Mouse (Mus musculus) gastrocnemius, adult 18-20 months (tissue): Measurements from ENCODE around the gene Foxn3. TPM values are rescaled to one million over a fixed set of nuclear protein-coding genes. Genes with fewer than 3 reads are reported as not detected.

ENCODE experiments used
- DNase-seq: peaks from one replicate; pipeline ENCODE4 v3.0.0; 2021; ENCODE audit warnings: low spot score
- long read RNA-seq, 2 experiments: library from polyadenylated mRNA; stranded (forward); transcript quantifications; one replicate each; pipeline ENCODE4 v2.0.0; 2021
- total RNA-seq, 2 experiments: library from RNA; stranded (reverse); gene quantifications; 2 replicates each; pipeline ENCODE4 v1.2.3; 2021

Gene Foxn3
- 100 to 1,000 TPM; 187 to 214 TPM for total RNA-seq
- long read RNA-seq, experiment 1, transcript Foxn3-209 (6 exons, 2,882 nt), result major isoform, 30 of 192 reads
- long read RNA-seq, experiment 1, partial matches to known transcripts, result 6 of 192 reads
- long read RNA-seq, experiment 1, other reads (novel, unspliced or antisense), result 154 of 192 reads
- long read RNA-seq, experiment 2, transcript Foxn3-209 (6 exons, 2,882 nt), result major isoform, 16 of 127 reads
- long read RNA-seq, experiment 2, partial matches to known transcripts, result 4 of 127 reads
- long read RNA-seq, experiment 2, other reads (novel, unspliced or antisense), result 105 of 127 reads

DNA sequence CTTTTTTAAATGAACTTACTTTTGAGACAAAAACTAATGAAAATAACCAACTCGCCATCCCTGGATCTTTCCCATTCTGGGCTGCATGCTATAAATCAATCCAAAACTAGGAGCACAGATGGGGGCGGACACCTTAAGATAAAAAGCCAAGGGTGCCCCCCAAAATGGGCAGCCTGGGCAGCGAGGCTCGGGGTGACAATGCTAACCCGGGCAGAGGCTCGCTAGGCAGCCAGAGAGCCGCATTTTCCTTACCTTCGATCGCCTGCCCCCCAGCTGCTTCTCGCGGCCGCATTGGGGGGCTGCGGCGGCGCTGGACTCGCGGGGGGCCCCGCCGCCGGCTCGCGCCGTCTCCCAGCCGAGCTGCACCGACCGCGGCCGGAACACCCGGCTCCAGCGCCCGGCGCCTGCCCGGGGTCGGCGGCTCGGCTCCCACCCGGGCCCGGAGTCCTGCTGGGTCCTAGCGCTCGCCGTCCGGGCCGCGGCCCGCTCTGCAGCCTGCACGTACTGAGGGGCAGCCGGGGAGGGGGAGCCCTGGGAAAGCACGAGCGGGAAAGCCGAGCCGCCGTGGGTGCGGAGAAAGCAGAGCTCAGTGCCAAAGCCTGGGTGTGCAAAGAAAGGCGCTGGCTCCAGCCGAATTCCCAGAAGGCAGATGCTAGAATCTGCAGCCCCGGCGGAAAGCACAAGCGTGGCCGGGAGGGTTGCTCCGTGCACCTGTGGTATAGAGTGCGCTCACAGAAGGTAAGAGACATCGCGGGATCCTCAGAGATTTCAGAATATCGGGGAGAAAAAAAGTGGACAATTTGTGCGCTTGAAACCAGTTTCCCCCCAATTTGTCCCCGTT, at the start of gene Foxn3:
TSS of gene Foxn3 (minus strand) at position 364 of the 841 bp plus-strand sequence.
- DNase-seq, result peak; percentile 67

DNA sequence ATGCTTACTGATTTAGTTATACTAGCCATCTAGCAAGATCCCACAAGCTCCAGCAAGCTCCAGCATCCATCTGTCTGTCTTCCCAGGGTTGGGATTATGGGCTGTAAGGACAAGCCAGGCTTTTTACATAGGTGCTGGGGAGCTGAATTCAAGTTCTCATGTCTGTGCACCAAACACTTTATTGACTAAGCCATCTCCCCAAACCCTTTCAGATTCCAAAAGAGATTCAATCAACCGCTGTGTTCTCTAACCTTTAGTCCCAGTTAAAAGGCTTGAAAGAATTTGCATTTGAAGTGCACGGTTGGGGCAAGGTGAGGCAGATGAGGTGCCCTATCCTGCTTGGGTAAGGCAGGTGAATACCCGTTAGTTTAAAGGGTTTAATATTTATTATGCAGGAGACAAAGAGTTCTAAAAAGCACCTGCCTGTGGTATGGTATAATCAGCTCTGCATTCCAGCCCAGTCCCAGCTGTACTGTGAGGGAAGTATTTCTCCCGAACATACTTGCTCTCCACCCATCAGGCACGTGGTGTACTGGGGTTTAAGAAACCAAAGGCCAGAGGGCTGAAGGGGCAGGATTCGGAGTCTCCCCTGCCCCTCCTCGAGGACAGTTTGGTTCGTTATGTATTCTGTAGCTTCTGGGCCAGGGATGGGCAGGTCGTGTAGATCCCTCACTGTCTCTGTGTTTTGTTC, 48.9 kb upstream of the Foxn3 start:
- DNase-seq, result no peak

DNA sequence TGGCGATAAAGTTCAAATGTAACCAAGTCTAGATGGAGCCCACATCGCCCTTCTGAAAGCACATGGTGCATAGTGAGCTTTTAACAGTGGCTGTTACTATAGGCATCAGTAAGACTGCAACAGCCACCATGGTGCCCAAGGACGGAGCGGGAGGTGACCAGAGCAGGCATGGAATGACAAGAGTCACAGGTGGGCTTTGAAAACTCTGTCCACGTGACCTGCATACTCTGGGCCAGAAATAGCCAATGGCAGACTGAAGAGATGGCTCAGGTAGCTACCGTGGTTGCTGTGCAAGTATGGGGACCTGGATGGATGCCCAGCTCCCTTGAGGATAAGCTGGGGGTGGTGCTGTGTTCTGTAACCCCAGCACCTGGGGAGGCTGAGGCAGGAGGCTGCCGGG, 47.5 kb upstream of the Foxn3 start:
- DNase-seq, result no peak

DNA sequence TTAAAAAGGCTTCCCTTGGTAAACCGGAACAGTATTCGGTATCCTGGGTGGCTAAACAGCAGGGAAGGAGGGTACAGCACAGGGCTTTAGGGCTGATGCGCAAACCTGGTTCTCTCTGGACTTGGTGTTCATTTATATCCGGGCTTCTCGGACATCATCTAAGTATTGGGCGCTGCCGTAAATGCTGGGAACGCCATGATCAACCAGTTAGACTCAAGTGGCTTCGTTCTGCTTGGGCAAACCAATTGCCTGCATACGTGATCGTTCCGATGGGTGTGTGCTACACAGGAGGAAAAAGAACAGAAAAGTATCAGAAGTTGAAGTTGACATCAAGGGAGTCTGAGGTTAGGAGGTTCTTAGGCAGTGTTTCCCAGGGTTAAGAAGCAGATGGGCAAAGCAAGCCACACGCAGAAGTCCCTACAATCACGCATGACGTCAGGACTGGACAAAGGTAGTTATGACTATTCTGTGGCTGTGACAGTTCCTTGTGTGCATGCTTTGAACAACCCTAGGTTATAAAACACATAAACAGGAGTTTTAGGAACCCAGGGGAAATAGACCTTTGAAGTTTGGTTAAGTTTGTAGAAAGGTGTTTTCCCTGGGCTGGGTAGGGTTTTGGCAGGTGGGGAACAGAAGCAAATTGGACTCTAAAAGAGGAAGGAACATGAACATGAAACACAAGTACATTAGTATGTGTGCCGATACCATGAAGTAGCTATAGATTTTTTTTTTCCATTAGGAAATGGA, 46.9 kb upstream of the Foxn3 start:
- no peak for DNase-seq

DNA sequence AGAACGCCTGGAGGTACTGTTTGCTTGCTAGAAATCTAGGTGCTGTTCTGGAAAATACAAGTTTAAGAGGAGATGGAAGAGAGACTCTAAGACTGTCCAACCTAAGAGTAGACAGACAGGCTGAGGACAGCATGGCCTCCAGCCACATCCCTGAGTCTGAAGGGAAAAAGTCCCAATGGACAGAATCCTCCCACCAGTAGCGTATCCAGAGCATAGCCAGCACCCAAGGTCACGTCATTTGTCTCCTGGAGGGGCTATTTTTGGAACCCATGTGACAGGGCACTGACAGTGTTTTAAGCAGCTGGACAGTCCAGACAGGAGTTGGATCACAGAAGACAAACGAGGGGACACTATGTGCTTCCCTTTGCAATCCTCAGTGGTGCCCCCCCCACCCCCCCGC, 46.3 kb upstream of the Foxn3 start:
- peak; percentile 78 for DNase-seq

DNA sequence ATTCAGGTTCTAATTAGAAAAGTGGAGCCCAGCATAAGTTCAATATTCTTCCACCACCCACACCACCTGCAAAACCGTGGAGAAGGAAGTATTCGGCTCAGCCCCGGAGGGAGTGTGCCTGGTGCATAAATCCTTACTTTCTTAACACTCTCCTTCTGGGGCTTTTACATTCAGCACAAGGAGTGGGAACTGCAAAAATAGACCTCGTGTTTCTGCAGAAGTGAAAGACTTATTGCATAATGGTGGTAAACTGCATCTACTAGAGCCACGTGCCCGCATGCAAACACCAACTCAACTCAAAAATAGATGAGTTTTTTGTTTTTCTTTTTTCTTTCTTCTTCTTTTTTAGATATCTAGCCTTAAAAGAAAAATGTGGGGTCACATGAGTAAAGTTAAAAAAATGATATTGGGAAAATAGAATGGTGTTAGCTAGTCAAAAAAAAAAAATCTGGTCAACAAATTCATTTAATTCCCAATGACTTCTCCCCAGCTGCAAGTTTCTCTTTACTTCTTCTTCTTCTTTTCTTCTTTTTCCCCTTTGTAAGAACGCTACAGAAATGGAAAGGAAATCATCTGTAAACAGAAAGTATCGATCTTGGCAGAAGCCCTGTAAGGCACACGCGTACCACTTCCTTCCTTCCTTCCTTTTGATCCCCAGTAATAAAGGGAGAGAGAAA, 45.0 kb upstream of the Foxn3 start:
- no peak for DNase-seq

DNA sequence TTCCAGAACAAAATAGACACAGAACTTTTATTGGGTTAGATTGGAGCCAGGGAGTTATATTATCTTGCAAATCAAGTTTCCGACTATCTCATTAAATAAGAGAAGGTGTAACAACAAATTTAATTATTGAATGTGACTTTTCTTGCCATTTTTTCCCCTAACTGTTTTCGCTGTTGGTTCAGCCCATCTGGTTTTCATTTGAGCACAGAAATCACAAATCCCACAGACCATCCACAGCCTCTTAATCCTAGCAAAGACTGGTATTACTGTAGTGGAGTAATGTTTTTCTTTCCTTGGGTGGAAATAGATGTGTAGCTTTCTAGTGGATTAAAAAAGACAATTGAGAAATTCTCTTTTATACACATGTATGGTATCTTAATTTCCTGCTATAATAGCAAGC, 40.0 kb upstream of the Foxn3 start:
- no peak for DNase-seq

DNA sequence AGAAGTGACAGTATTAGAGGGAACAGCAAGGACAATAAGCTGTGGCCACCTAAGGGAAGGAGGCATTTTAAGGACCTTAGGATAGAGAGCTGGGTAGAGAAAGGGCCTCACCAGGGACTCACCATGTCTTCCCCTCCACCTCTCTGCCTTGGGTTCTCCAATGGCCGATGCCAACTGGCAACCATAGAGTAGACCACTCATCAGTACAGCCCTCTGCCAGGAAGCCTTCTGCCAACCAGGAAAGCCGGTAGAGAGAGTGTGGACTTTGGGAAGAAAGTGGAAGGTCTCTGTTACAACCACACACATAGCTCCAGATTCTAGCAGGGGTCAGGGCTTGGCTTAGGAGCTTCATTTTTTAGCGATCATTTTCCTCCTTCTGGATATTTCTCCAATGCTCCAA, 38.5 kb upstream of the Foxn3 start:
- no peak for DNase-seq

DNA sequence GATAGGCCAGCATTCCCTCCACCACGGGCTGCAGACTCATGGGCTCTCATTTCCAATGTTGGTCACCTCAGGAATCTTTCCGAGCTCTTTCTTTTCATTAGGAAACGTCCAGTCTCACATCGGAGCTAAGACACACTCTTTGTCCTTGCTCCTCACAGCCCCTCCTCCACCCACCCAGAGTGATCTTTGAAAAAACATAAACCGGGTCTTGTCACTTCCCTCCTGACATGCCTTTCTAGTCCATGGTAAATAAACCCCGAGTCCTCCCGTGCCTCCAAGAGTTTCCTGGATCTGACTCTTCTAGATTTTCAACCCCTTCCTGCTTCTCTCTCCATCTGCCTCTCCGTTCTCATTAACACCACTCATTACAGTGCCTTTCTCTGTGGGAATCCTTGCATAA, 38.0 kb upstream of the Foxn3 start:
- DNase-seq, result no peak

DNA sequence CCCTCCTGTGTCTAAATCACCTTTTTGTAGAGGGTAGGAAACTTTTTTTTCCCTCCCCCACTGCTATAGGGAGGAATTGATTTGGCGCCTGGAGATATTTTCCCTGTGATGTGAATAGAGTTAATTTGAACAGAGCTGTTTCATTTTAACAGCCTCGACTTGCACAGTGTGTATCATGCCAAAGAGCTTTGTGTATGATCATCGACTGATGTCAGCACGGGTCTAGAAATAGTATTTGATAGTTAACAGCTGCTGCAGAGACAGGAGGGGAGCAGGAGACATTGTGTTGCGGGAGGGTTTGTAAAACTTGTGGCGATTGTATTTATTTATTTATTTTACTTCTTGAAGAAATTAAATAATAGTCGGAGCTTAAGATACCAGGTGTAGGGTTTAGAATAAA, 36.2 kb upstream of the Foxn3 start:
- no peak for DNase-seq

DNA sequence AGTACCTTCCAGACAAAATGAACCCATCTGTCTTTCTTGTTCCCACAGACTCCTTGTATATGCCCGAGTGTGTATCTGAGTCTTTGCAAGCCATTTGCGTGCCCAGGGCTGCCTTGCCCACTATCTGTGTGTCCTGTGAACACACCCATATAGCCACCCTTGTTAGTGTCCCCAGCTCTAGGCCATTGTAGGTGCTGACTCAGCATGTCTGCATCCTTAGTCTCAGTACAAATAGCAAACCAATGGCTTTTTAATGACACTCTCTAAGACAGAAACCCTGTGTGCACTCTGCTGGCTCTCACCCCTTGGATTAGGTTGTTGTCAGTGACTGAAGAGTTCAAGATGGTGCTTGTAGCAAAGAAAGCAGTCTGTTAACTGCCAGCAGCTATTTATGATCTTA, 33.0 kb upstream of the Foxn3 start:
- no peak for DNase-seq

DNA sequence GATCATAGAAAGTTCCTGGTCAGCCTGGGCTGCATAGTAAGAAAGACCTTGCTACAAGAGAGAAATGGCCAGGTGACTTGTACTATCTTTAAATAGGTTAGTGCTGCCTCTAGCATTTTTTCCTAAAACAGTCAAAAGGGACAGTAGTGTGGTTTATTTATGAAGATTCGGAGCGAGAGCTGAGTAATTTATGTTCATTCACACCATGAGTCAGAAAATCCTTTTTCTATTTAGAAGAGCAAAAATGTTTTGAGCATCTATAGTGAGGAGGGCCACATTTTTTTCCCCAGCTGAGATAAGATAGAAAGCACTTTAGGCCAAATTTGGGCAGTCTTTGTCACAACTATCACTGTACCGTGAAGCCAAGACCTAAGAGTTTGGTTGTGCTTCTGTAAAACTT, 24.0 kb upstream of the Foxn3 start:
- DNase-seq, result no peak

DNA sequence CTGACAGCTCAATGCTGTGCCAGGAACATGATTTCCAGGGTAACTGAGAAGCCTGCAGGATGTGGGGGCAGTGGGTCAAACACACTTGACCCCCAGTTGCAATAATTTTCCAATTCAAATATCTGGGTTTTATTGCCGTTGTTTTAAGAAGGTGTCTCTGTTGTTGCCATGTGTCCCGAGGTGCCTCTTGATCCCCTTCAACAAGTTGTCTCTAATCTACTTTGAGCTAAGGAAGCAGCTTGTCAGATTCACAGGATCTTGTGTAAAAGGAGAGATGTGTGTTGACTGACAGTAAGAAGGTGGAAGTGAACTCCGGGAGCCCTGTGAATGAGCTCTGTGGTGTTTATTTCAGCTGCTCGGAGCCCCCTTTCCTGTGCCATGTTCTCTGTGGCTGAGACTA, 16.6 kb upstream of the Foxn3 start:
- DNase-seq, result no peak

DNA sequence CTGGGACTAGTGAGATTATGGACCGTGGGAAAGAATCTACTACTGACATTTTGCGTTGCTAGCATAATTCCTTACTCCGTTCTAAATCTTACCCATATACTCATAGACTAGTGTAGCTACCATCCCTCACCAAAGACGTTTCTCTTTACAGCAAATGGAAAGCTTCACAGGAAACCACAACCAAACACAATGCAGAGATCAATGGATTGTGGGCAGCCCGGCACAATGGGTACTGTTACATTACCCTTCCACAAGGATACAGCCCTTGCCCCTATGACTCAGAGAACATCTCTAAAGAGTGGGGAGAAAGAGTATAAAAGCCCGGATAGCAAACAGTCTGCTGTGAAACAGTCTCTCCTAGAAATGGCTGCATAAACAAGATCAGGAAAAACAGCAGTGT, 13.3 kb upstream of the Foxn3 start:
- DNase-seq, result no peak

DNA sequence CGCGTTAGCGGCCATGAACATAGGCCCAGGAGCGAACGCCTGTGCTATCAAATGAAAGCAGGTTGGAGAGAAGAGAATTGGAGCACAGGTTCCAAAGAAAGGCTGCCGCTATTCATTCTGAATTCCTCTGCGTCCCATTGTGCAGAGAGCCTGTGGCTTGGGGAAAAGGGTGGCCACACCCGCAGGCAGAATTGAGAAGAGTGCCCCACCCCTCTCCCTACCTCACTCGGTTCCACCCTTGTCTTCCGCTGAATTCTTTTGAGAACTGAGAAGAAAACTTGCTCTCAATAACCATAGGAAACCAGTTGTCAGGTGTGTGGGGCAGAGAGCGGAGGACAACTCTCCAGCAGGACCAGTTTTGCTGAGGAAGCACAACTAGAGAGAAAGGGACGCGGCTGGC, 10.9 kb upstream of the Foxn3 start:
- DNase-seq, result no peak

DNA sequence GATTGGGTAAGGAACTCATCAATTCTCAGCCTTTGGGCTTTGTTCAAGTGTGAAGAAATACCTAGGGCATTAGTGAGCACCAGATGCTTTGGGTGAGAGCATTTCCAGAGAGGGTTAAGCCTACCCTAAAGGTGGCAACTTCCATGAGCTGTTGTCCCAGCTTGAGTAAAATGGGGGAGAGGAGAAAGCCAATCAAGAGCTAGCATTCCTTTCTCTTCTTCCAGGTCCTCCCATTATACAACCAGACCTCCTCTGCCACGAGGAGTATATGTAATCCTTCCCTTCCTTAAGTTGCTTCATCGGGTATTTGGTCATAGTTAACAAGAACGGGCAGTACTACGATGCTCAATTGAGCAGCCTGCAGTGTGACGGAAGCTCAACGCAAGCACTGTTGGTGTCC, 9.7 kb upstream of the Foxn3 start:
- no peak for DNase-seq

DNA sequence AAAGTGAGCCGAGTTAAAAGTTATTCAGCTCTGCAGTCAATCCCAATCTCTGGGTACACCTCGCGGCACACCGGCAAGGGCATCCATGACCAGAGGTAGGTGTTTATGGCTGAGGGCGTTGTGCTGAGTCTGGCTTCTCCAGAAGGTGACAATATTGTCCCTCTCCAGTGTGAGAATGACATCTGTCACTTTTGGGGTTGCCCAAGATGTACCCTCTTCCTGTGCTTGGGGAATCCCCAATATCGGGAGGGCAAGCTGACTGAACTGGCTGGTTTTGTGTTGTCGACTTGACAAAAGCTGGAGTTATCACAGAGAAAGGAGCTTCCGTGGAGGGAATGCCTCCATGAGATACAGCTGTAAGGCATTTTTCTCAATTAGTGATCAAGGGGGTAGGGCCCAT, 8.6 kb upstream of the Foxn3 start:
- no peak for DNase-seq

DNA sequence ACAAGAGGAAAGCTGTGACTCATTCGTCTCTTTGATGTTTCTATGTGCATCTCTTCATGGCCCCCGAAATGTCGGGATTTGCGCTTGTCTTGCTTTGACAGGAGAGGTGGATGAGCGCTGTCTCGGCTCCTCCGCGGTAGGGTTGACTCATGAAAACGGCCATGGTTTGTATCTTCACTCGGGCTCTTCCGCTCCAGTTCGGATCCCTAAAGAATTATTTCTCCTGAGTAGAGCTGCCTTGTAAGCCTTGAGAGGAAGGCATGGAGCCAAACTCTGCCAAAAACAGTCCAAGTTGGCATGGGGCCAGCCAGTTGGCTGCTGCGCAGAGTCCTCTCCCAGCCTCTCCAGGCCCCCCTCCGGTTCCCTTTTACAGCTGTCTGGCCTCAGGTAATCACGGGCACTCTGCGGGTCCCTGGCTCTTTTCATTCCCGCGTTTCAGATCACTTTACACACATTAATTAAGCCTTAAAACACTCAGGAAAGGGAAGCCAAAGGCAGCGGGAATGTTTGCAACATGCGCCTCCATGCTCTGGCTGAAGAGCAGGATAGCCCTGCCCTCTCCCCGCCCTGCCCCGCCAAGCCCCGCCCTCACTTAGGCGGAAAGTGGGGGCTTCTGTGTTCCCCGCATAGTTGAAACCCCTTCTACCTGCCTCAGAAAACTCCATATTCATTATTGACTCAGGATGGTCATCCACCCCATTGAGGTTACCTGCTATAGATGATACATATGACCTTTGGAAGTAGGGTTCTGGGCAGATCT, 7.0 kb upstream of the Foxn3 start:
- peak; percentile 73 for DNase-seq

DNA sequence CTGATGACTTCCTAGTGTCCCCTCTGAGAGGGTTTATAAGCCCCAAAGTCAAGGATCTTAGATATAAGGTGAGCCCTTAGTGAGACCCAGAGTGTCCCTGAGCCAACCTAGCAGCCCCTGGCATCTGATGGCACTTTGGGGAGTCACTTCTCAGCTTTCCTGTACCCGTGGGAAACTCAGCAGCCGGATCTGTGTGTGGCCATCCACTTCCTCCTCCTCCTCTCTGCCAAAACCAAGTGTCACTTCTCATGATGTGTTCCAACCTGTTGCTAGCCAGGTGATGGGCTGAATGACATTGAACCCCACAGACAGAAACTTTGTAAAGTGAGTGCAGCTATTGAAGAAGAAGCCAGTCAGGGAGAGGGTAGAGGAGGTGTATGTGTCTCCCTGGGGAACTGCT, 2.2 kb upstream of the Foxn3 start:
- no peak for DNase-seq

DNA sequence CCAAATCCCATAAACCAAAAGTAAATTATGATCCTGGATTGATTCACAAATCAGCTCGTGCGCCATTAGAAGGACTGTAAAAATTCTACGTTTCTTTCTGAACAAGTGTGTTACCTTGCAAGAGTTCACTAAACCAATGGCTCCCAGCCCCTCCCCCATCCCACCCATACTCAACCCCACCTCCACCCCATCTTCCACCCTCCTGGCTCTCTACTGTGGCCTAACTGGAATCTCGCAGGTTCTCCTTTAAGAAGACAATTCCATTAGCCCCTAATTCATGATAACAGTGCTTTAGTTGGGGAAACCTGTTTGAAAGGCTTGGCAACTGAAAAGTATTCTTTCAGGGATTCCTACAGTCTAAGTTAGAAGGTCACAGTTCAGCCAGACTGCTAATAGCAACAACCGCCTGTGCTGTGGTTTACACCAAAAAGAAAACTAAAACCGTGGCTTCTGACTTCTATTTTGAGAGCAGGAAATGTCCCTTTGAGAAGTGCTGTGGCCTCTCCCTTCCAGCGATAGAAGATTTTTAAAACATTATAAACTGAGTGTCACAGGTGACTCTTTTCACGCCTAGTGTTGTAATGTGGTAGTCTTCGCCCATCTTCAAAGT, 1.0 kb upstream of the Foxn3 start:
- DNase-seq, result no peak
